Mouse (Mus musculus): ENCODE measurements around the gene Ptpro. TPM values are rescaled to one million over a fixed set of nuclear protein-coding genes. Genes with fewer than 3 reads are reported as not detected.
A peak's percentile ranks its signal among the peaks of the same experiment; 100 is the strongest.

Gene Ptpro
- 5.4 and 10.4 TPM in 2 replicates for polyA plus RNA-seq (2016; fragmentation: Nextera tagmentation; extraction: Ambion mirVana)

GRCm38 (mm10) chr6:137252194-137252886, at the start of gene Ptpro:
TSS of gene Ptpro (plus strand) at chr6:137252319.
- DNase-seq (ENCODE audit: low spot score), result peak; percentile 82
- H3K9me3 ChIP-seq, result no peaks in the 10 kb centered on the region
- under 1% methylated on average over 53 of the region's 53 CpGs for WGBS
- H3K4me3 ChIP-seq, result peak within 1 kb of the TSS; percentile 63
- no peaks in the 10 kb centered on the region for H3K36me3 ChIP-seq
- H3K4me1 ChIP-seq (replicated peaks), result peaks cover 23% of the 10 kb centered on the region; the same call in 1 of the 2 replicates
- H3K27ac ChIP-seq, result peak within 1 kb of the TSS; percentile 91
- peaks cover 28% of the 10 kb centered on the region for H3K27me3 ChIP-seq (ENCODE audit: insufficient read depth, poor library complexity, severe bottlenecking)

GRCm38 (mm10) chr6:137202661-137203060, 49.5 kb upstream of the Ptpro start:
- no peaks in the 10 kb centered on the region for H3K27me3 ChIP-seq (ENCODE audit: insufficient read depth, poor library complexity, severe bottlenecking)
- no peaks in the 10 kb centered on the region for H3K4me1 ChIP-seq (replicated peaks)
- H3K4me3 ChIP-seq, result no peak overlapping the region
- no peak overlapping the region for H3K27ac ChIP-seq
- 84% methylated on average over 4 of the region's 4 CpGs for WGBS
- H3K9me3 ChIP-seq, result no peaks in the 10 kb centered on the region
- DNase-seq (ENCODE audit: low spot score), result no peak
- no peaks in the 10 kb centered on the region for H3K36me3 ChIP-seq

DNA sequence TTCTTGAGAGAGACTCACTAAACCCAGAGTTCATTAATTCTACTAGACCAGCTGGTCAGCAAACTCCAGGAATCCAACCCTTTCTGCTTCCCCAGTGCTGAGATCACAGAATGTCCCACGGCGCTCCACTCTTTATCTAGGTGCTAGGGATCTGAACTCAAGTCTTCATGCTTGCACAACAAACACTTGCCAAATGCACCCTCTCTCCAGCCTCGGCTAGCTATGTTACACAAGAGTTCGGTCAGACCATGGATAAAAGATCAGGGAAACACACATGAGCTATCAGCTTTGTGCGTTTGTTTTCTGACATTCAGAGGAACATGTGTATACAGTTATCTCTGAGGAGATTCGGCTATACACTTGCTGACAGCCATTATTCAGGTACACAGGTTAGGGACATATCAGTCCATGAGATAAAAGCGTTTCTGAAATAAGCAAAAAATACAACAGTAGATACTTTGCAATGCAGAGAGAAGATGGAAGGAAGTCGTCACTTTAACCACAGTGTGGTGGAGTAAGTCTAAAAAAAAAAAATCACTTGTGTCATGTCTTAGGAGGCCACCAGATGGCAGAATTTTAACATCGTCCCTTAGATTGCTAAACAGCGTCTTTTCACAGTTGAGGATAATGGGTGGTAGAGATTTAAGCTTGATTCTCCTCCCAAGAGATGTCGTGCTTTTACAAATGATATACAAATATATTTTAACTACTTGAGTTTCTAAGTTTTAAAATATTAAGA, 46.3 kb upstream of the Ptpro start:
- no peaks in the 10 kb centered on the region for H3K27me3 ChIP-seq (ENCODE audit: insufficient read depth, poor library complexity, severe bottlenecking)

DNA sequence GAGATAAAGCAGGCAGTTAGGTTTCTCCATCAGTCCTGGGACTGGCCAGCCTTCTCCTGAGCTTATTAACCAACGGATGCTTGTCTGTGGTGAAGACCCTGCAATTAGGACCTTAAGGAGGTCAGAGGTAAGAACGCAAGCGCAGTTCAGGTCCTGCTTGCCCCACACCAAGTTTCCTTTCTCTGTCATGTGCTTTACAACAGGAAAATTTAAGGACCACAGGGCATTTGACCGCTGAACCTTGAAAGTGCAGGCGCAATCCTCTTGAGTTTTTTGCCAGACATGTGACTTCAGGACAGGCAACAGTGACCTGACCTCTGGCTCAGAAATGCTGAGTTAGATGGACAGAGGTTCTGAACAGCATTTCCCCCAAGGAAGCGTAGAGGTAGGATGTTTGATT, 45.0 kb upstream of the Ptpro start:
- Histone ChIP-seq H3K4me1 (replicated peaks) (no peaks in the 10 kb centered on the region), H3K9me3 (no peaks in the 10 kb centered on the region), H3K36me3 (no peaks in the 10 kb centered on the region), H3K4me3 (no peak overlapping the region), H3K27ac (no peak overlapping the region), H3K27me3 (ENCODE audit: insufficient read depth, poor library complexity, severe bottlenecking) (no peaks in the 10 kb centered on the region)
- no peak for DNase-seq (ENCODE audit: low spot score)
- WGBS, result 90% methylated on average over 6 of the region's 6 CpGs

More for the DNA sequence above, 46.3 kb upstream of the Ptpro start:
- DNase-seq (ENCODE audit: low spot score), result no peak
- Histone ChIP-seq H3K36me3 (no peaks in the 10 kb centered on the region), H3K9me3 (no peaks in the 10 kb centered on the region), H3K27ac (no peak overlapping the region), H3K4me3 (no peak overlapping the region), H3K4me1 (replicated peaks) (no peaks in the 10 kb centered on the region)
- 65% methylated on average over 11 of the region's 11 CpGs for WGBS

DNA sequence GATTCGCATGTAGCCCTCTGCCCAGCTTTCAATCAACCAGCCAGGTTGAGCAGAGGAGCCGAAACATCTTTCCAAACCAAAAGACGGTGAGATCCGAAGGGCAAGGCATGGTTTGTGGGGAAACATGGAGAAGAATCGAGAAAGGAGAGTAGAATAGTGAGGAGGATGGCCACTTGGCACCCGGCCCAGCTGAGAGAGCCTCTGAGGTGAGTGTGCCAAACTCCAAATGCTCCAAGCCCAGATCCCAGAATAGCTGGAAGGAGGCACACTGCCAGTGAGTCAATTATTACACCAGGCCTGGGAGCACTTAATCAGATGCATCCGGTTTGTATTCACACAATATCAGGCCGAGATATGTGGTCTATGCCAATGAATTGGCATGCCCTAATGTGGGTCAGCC, 42.1 kb upstream of the Ptpro start:
- no peak for DNase-seq (ENCODE audit: low spot score)
- Histone ChIP-seq H3K27me3 (ENCODE audit: insufficient read depth, poor library complexity, severe bottlenecking) (no peaks in the 10 kb centered on the region), H3K27ac (no peak overlapping the region), H3K36me3 (no peaks in the 10 kb centered on the region), H3K9me3 (no peaks in the 10 kb centered on the region), H3K4me3 (no peak overlapping the region), H3K4me1 (replicated peaks) (no peaks in the 10 kb centered on the region)
- 90% methylated on average over 8 of the region's 8 CpGs for WGBS

DNA sequence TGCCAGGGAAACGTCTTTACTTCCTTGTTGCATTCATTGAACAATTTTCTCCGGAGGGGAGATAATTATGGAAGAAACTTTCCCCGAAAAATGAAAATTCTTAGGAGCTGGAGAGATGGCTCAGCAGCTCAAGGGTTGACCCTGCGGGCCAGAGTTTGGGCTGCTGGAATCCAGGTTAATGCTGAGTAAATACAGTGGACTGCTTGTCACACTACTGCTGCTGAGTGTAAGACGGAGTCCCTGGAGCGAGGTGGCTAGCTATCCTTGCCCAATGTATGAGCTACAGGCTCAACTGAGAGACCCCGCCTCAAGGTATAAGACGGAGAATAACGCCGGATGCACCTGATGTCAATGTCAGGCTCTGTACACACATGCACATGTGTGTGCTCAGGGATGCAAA, 41.1 kb upstream of the Ptpro start:
- WGBS, result 93% methylated on average over 10 of the region's 10 CpGs
- DNase-seq (ENCODE audit: low spot score), result no peak
- H3K27ac ChIP-seq, result no peak overlapping the region
- H3K4me1 ChIP-seq (replicated peaks), result no peaks in the 10 kb centered on the region
- no peak overlapping the region for H3K4me3 ChIP-seq
- H3K27me3 ChIP-seq (ENCODE audit: insufficient read depth, poor library complexity, severe bottlenecking), result no peaks in the 10 kb centered on the region
- no peaks in the 10 kb centered on the region for H3K9me3 ChIP-seq
- H3K36me3 ChIP-seq, result no peaks in the 10 kb centered on the region

GRCm38 (mm10) chr6:137211441-137211840, 40.7 kb upstream of the Ptpro start:
- DNase-seq (ENCODE audit: low spot score), result no peak
- no peak overlapping the region for H3K27ac ChIP-seq
- H3K9me3 ChIP-seq, result no peaks in the 10 kb centered on the region
- H3K36me3 ChIP-seq, result no peaks in the 10 kb centered on the region
- H3K4me1 ChIP-seq (replicated peaks), result no peaks in the 10 kb centered on the region
- H3K4me3 ChIP-seq, result no peak overlapping the region
- H3K27me3 ChIP-seq (ENCODE audit: insufficient read depth, poor library complexity, severe bottlenecking), result no peaks in the 10 kb centered on the region
- 92% methylated on average over 2 of the region's 2 CpGs for whole genome bisulfite sequencing

GRCm38 (mm10) chr6:137217841-137218463, 34.2 kb upstream of the Ptpro start:
- H3K4me1 ChIP-seq (replicated peaks), result no peaks in the 10 kb centered on the region
- no peak for DNase-seq (ENCODE audit: low spot score)
- WGBS, result 87% methylated on average over 8 of the region's 8 CpGs
- H3K9me3 ChIP-seq, result no peaks in the 10 kb centered on the region
- no peaks in the 10 kb centered on the region for H3K36me3 ChIP-seq
- no peak overlapping the region for H3K27ac ChIP-seq
- H3K27me3 ChIP-seq (ENCODE audit: insufficient read depth, poor library complexity, severe bottlenecking), result no peaks in the 10 kb centered on the region
- no peak overlapping the region for H3K4me3 ChIP-seq

DNA sequence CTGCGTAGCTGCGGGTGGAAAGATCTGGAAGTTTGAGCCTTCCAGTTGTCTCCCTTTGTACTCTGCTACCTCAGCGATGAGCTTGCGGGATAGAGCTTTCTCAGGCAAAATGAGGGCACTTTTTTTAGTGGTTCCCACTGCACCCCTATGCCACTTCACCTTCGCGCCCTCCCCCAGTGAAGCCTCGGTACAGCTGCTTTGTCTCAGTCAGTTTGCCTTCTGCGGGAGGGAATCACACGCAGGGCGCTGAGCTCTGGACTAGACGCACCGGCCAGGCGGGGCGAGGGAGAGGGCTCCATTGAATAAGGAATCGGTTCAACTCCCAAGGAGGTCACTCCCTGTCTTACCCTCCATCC, 746 bp downstream of the Ptpro start:
- peaks cover 23% of the 10 kb centered on the region; the same call in 1 of the 2 replicates for H3K4me1 ChIP-seq (replicated peaks)
- peak; percentile 52 for DNase-seq (ENCODE audit: low spot score)
- peaks cover 28% of the 10 kb centered on the region for H3K27me3 ChIP-seq (ENCODE audit: insufficient read depth, poor library complexity, severe bottlenecking)

DNA sequence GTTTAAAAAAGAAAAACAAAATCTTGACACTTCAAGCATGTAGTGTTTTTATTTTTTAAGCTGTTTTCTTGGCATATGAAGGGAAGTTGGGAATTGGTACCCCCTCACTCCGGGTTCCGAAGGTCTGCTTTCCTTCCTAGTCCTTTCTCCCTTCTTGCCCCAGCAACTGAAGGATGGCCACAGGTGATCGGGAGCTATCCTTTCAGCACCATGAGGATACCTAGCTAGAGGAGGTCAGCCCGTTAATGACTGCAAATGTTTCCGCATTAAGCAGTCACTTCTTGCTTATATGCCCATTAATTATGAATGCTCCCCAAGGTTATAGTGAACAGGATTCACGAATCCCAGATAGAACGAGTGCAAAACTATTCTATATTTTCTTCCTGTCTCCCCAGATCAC, 1.3 kb downstream of the Ptpro start:
- peak overlapping the region; percentile 63 for H3K4me3 ChIP-seq
- H3K27me3 ChIP-seq (ENCODE audit: insufficient read depth, poor library complexity, severe bottlenecking), result peaks cover 28% of the 10 kb centered on the region
- no peaks in the 10 kb centered on the region for H3K9me3 ChIP-seq
- no peak overlapping the region for H3K27ac ChIP-seq
- 15% methylated on average over 7 of the region's 7 CpGs for WGBS
- H3K36me3 ChIP-seq, result no peaks in the 10 kb centered on the region
- peaks cover 23% of the 10 kb centered on the region; the same call in 1 of the 2 replicates for H3K4me1 ChIP-seq (replicated peaks)
- DNase-seq (ENCODE audit: low spot score), result no peak

More for the DNA sequence above, 746 bp downstream of the Ptpro start:
- no peaks in the 10 kb centered on the region for H3K36me3 ChIP-seq
- H3K9me3 ChIP-seq, result no peaks in the 10 kb centered on the region
- under 1% methylated on average over 15 of the region's 15 CpGs for WGBS
- peak overlapping the region; percentile 63 for H3K4me3 ChIP-seq
- H3K27ac ChIP-seq, result peak overlapping the region; percentile 91

DNA sequence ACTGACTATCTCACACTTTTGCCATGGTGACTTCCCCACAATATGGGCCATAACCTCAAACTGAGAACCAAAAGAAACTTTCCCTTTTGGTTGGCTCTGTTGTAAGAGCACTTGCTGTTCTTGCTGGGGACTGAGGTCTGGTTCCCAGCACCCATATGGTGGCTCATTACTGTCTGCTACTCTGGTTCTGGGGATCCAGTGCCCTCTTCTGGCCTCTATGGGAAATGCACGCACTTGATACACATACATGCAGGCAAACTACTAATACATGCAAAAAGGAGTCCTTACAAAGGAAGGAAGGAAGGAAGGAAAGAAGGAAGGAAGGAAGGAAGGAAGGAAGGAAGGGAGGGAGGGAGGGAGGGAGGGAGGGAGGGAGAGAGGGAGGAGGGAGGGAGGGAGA, 8.9 kb downstream of the Ptpro start:
- Histone ChIP-seq H3K4me3 (no peak overlapping the region), H3K36me3 (no peaks in the 10 kb centered on the region), H3K4me1 (replicated peaks) (0 out of 2 replicates have a peak, but pooled peaks cover 8% of the 10 kb centered on the region), H3K27me3 (ENCODE audit: insufficient read depth, poor library complexity, severe bottlenecking) (no peaks in the 10 kb centered on the region), H3K9me3 (peaks cover 4% of the 10 kb centered on the region), H3K27ac (no peak overlapping the region)
- 88% methylated on average over 1 of the region's 1 CpGs for WGBS
- no peak for DNase-seq (ENCODE audit: low spot score)

GRCm38 (mm10) chr6:137262087-137262486, 10.0 kb downstream of the Ptpro start:
- H3K4me1 ChIP-seq (replicated peaks), result 0 out of 2 replicates have a peak, but pooled peaks cover 8% of the 10 kb centered on the region
- H3K36me3 ChIP-seq, result no peaks in the 10 kb centered on the region
- no peak overlapping the region for H3K4me3 ChIP-seq
- no peak overlapping the region for H3K27ac ChIP-seq
- no peak for DNase-seq (ENCODE audit: low spot score)
- H3K9me3 ChIP-seq, result peaks cover 4% of the 10 kb centered on the region
- 52% methylated on average over 3 of the region's 3 CpGs for WGBS
- H3K27me3 ChIP-seq (ENCODE audit: insufficient read depth, poor library complexity, severe bottlenecking), result no peaks in the 10 kb centered on the region

DNA sequence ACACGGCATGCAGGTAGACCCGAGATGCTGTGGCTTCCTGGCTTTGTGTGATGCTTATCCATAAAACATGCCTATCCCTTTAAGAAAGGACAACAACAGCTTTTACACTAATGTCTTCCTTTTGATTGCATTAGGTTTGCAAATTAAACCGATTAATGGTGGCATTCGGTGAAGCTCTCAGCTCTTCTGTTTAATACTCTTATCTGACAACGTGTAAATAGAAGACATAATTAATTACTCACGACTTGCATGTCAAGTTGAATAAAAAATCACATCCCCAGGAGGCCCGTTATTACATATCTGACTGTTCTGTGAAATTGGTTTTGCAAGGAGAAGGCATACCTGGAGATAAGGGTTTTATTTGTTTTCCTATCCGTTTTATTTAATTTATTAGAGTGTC, 15.9 kb downstream of the Ptpro start:
- H3K27me3 ChIP-seq (ENCODE audit: insufficient read depth, poor library complexity, severe bottlenecking), result no peaks in the 10 kb centered on the region

More for the DNA sequence above, 15.9 kb downstream of the Ptpro start:
- DNase-seq (ENCODE audit: low spot score), result no peak
- WGBS, result 88% methylated on average over 8 of the region's 8 CpGs
- peaks cover 8% of the 10 kb centered on the region for H3K4me1 ChIP-seq (replicated peaks)
- no peaks in the 10 kb centered on the region for H3K36me3 ChIP-seq
- H3K4me3 ChIP-seq, result no peak overlapping the region
- no peak overlapping the region for H3K27ac ChIP-seq
- H3K9me3 ChIP-seq, result no peaks in the 10 kb centered on the region

Data from hindbrain, embryonic 10.5 days (tissue).